Mouse (Mus musculus) hindbrain, embryonic 11.5 days (tissue): Measurements from ENCODE around the gene Dtx4. TPM values are rescaled to one million over a fixed set of nuclear protein-coding genes. Genes with fewer than 3 reads are reported as not detected.

ENCODE experiments used
- ATAC-seq: fragments of 200-750 bp; cut with Nextera tagmentation; 2 replicates; pipeline ENCODE4 v1.8.0; 2017; ENCODE audit warnings: mild to moderate bottlenecking, moderate TSS enrichment, moderate library complexity; ENCODE audit not compliant: low FRiP score
- DNase-seq: peaks from one replicate; pipeline ENCODE4 v3.0.0-alpha.2; 2015; ENCODE audit warnings: low spot score
- H3K27ac ChIP-seq: fragments of 300-500 bp; sonication (generic); 2 replicates; pipeline ENCODE4 v1.5.1; 2014; ENCODE audit warnings: mild to moderate bottlenecking, low read depth, low read length
- H3K27me3 ChIP-seq: fragments of 300-500 bp; sonication (generic); 2 replicates; pipeline ENCODE4 v1.6.1; 2014; ENCODE audit warnings: mild to moderate bottlenecking, low read length, moderate library complexity, mixed read lengths; ENCODE audit not compliant: control insufficient read depth, insufficient read depth
- H3K36me3 ChIP-seq: fragments of 300-500 bp; sonication (generic); 2 replicates; pipeline ENCODE4 v1.6.1; 2014; ENCODE audit warnings: mild to moderate bottlenecking, low read length, moderate library complexity, mixed read lengths; ENCODE audit not compliant: control insufficient read depth, insufficient read depth
- H3K4me1 ChIP-seq: fragments of 300-500 bp; sonication (generic); replicated peaks from 2 replicates; pipeline ENCODE4 v1.6.1; 2014; ENCODE audit warnings: low read length, mixed read lengths; ENCODE audit not compliant: control insufficient read depth, insufficient read depth
- H3K4me2 ChIP-seq: fragments of 300-500 bp; sonication (generic); replicated peaks from 2 replicates; pipeline ENCODE4 v1.6.1; 2014; ENCODE audit warnings: mild to moderate bottlenecking, low read depth, low read length
- H3K4me3 ChIP-seq: fragments of 300-500 bp; sonication (generic); 2 replicates; pipeline ENCODE4 v1.5.1; 2014; ENCODE audit warnings: low read depth, low read length
- H3K9ac ChIP-seq: fragments of 300-500 bp; sonication (generic); 2 replicates; pipeline ENCODE4 v1.6.1; 2014; ENCODE audit warnings: low read depth, low read length
- H3K9me3 ChIP-seq: fragments of 300-500 bp; sonication (generic); 2 replicates; pipeline ENCODE4 v1.6.1; 2016; ENCODE audit warnings: low read length; ENCODE audit not compliant: control insufficient read depth
- WGBS: fragments of 180-500 bp; shearing (Covaris S2); extraction: QIAGEN DNeasy Blood & Tissue Kit; methylation state at CpG from one replicate; pipeline ENCODE4 v1.1.7; 2014; 5-methylcytosine and 5-hydroxymethylcytosine counted together
- polyA plus RNA-seq: library from polyadenylated mRNA; unstranded; fragments of >200 nt; fragmentation: Nextera tagmentation; extraction: Ambion mirVana; gene quantifications from 2 replicates; pipeline ENCODE4 v1.2.1, GENCODE M21; 2014

Dtx4 gene
- polyA plus RNA-seq, 1 experiment from 2014 or later: 55.4 TPM

- ATAC-seq (no peak), DNase-seq (no peak)
- no peaks in the 10 kb centered on the region for H3K27me3 ChIP-seq
- H3K9ac ChIP-seq: no peak within 1 kb of the TSS
- H3K4me2 ChIP-seq: no peak within 1 kb of the TSS
- 93% methylated on average over 6 of the region's 6 CpGs for WGBS
- H3K4me1 ChIP-seq: no peaks in the 10 kb centered on the region
- H3K27ac ChIP-seq: no peak within 1 kb of the TSS
- H3K36me3 ChIP-seq: no peaks in the 10 kb centered on the region
- H3K4me3 ChIP-seq: no peak within 1 kb of the TSS
- no peaks in the 10 kb centered on the region for H3K9me3 ChIP-seq
Observed at GRCm38 (mm10) chr19:12427605-12428004, 73.6 kb downstream of the Dtx4 start, which contains the start of gene Pfpl. Gene Pfpl (plus strand): TSS chr19:12427905.

- H3K9me3 ChIP-seq: no peaks in the 10 kb centered on the region
- no peak overlapping the region for H3K9ac ChIP-seq
- DNase-seq (no peak), ATAC-seq (no peak)
- no peak overlapping the region for H3K27ac ChIP-seq
- H3K36me3 ChIP-seq: no peaks in the 10 kb centered on the region
- H3K4me3 ChIP-seq: no peak overlapping the region
- 91% methylated on average over 5 of the region's 5 CpGs for WGBS
- H3K4me1 ChIP-seq: no peaks in the 10 kb centered on the region
- H3K27me3 ChIP-seq: no peaks in the 10 kb centered on the region
- no peak overlapping the region for H3K4me2 ChIP-seq
Observed at GRCm38 (mm10) chr19:12427101-12427500, 74.2 kb downstream of the Dtx4 start.

GRCm38 (mm10) chr19:12421680-12422079 lies 79.6 kb downstream of the Dtx4 start:
- H3K9me3 ChIP-seq: no peaks in the 10 kb centered on the region
- ATAC-seq (no peak), DNase-seq (no peak)
- no peak overlapping the region for H3K9ac ChIP-seq
- 79% methylated on average over 1 of the region's 1 CpGs for WGBS
- H3K4me3 ChIP-seq: no peak overlapping the region
- no peaks in the 10 kb centered on the region for H3K27me3 ChIP-seq
- no peak overlapping the region for H3K27ac ChIP-seq
- no peaks in the 10 kb centered on the region for H3K4me1 ChIP-seq
- no peaks in the 10 kb centered on the region for H3K36me3 ChIP-seq
- H3K4me2 ChIP-seq: no peak overlapping the region

- H3K27me3 ChIP-seq: no peaks in the 10 kb centered on the region
- H3K27ac ChIP-seq: no peak overlapping the region
- no peak overlapping the region for H3K4me2 ChIP-seq
- no peak overlapping the region for H3K9ac ChIP-seq
- 84% methylated on average over 6 of the region's 6 CpGs for WGBS
- H3K4me1 ChIP-seq: no peaks in the 10 kb centered on the region
- no peak overlapping the region for H3K4me3 ChIP-seq
- ATAC-seq (no peak), DNase-seq (no peak)
- H3K9me3 ChIP-seq: no peaks in the 10 kb centered on the region
- no peaks in the 10 kb centered on the region for H3K36me3 ChIP-seq
Observed at GRCm38 (mm10) chr19:12420555-12420954, 80.7 kb downstream of the Dtx4 start.

GRCm38 (mm10) chr19:12418312-12418711 lies 82.9 kb downstream of the Dtx4 start:
- WGBS: 85% methylated on average over 3 of the region's 3 CpGs
- ATAC-seq: no peak
- H3K27ac ChIP-seq: no peak overlapping the region
- H3K9me3 ChIP-seq: no peaks in the 10 kb centered on the region
- H3K36me3 ChIP-seq: no peaks in the 10 kb centered on the region
- H3K4me2 ChIP-seq: no peak overlapping the region
- no peaks in the 10 kb centered on the region for H3K4me1 ChIP-seq
- no peak overlapping the region for H3K9ac ChIP-seq
- H3K4me3 ChIP-seq: no peak overlapping the region
- no peak for DNase-seq
- H3K27me3 ChIP-seq: no peaks in the 10 kb centered on the region

GRCm38 (mm10) chr19:12417361-12417760 lies 83.9 kb downstream of the Dtx4 start, which contains the start of gene Olfr1441:
Gene Olfr1441 (plus strand): TSS chr19:12417433.
- no peaks in the 10 kb centered on the region for H3K27me3 ChIP-seq
- DNase-seq (no peak), ATAC-seq (no peak)
- no peaks in the 10 kb centered on the region for H3K9me3 ChIP-seq
- no peak within 1 kb of the TSS for H3K27ac ChIP-seq
- H3K9ac ChIP-seq: no peak within 1 kb of the TSS
- H3K4me3 ChIP-seq: no peak within 1 kb of the TSS
- H3K4me2 ChIP-seq: no peak within 1 kb of the TSS
- no peaks in the 10 kb centered on the region for H3K36me3 ChIP-seq
- no peaks in the 10 kb centered on the region for H3K4me1 ChIP-seq

Other genes with a start within 250 kb of the Dtx4 start
- not detected in 2 replicates for gene Olfr235, start 240.4 kb downstream of the Dtx4 start, polyA plus RNA-seq
- gene Olfr1434, start 221.6 kb downstream of the Dtx4 start, polyA plus RNA-seq: not detected in 2 replicates
- not detected in 2 replicates for gene Olfr1436, start 202.3 kb downstream of the Dtx4 start, polyA plus RNA-seq
- gene Olfr1437, start 176.4 kb downstream of the Dtx4 start, polyA plus RNA-seq: not detected in 2 replicates
- gene Olfr1438-ps1, start 165.5 kb downstream of the Dtx4 start, polyA plus RNA-seq: not detected in 2 replicates
- gene Olfr1440, start 114.2 kb downstream of the Dtx4 start, polyA plus RNA-seq: not detected in 2 replicates
- not detected in 2 replicates for gene Olfr1441, start 84.0 kb downstream of the Dtx4 start, polyA plus RNA-seq
- gene Pfpl, start 73.5 kb downstream of the Dtx4 start, polyA plus RNA-seq: not detected in 2 replicates
- 0.60 and 1.0 TPM in 2 replicates for gene Mpeg1, start 40.7 kb downstream of the Dtx4 start, polyA plus RNA-seq
- 22.1 and 26.3 TPM in 2 replicates for gene Fam111a, start 44.3 kb upstream of the Dtx4 start, polyA plus RNA-seq
- not detected in 2 replicates for gene Gm4952, start 98.5 kb upstream of the Dtx4 start, polyA plus RNA-seq
- not detected in 2 replicates for gene Glyat, start 131.9 kb upstream of the Dtx4 start, polyA plus RNA-seq
- not detected in 2 replicates for gene Olfr1442, start 169.0 kb upstream of the Dtx4 start, polyA plus RNA-seq
- not detected in 2 replicates for gene Olfr1443, start 176.7 kb upstream of the Dtx4 start, polyA plus RNA-seq
- gene Keg1, start 194.3 kb upstream of the Dtx4 start, polyA plus RNA-seq: not detected in 2 replicates